Mouse (Mus musculus) macrophage (primary cell): ENCODE results near the gene 2410004B18Rik. TPM values are rescaled to one million over a fixed set of nuclear protein-coding genes. Genes with fewer than 3 reads are reported as not detected.

ENCODE experiments used
- H3K27ac ChIP-seq: fragments of 350-480 bp; formaldehyde crosslinking; 2 replicates; pipeline ENCODE4 v1.9.0; 2021
- H3K36me3 ChIP-seq: fragments of 350-480 bp; formaldehyde crosslinking; 2 replicates; pipeline ENCODE4 v1.9.0; 2021; ENCODE audit errors: inconsistent target
- H3K4me3 ChIP-seq: fragments of 350-480 bp; formaldehyde crosslinking; 2 replicates; pipeline ENCODE4 v1.9.0; 2021; ENCODE audit errors: inconsistent target
- H3K79me2 ChIP-seq: fragments of 350-480 bp; formaldehyde crosslinking; 2 replicates; pipeline ENCODE4 v1.9.0; 2021; ENCODE audit errors: inconsistent target
- WGBS: methylation state at CpG from one replicate; pipeline ENCODE4 v1.1.7; 2026; ENCODE audit warnings: inconsistent platforms; ENCODE audit not compliant: missing documents; 5-methylcytosine and 5-hydroxymethylcytosine counted together
- polyA plus RNA-seq: library from polyadenylated mRNA; stranded (reverse); fragments of 250-400 nt; gene quantifications from 3 replicates; pipeline ENCODE4 v1.2.4, GENCODE M21; 2018; ENCODE audit warnings: inconsistent platforms

2410004B18Rik gene
- polyA plus RNA-seq, 1 experiment from 2014 or later: 19.9 TPM

DNA sequence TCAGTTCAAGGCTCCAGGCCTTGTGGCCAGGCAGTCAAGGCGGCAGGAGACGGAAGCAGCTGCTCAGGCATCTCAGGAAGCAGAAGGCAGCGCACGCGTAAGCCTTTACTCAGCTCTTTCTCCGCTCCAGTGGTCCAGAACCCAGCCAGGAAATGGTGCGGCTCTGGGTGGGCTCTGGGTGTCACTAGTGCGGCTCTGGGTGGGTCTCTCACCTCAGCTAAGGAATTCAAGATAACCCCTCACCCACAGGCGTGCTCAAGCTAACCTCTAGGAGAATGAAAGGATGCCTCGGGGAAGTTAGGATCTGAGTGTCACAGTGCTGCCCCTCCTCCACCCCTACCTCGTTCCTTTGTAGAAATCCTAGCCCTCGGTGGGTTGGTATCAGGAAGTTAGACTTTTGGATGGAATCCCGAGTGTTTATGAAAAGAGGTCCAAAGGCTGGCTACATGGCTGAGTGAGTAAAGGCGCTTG lies 31.3 kb downstream of the 2410004B18Rik start:
- Histone ChIP-seq H3K4me3 (no peak overlapping the region), H3K36me3 (no peaks in the 10 kb centered on the region), H3K27ac (no peak overlapping the region), H3K79me2 (no peaks in the 10 kb centered on the region)
- 26% methylated on average over 14 of the region's 14 CpGs for WGBS

DNA sequence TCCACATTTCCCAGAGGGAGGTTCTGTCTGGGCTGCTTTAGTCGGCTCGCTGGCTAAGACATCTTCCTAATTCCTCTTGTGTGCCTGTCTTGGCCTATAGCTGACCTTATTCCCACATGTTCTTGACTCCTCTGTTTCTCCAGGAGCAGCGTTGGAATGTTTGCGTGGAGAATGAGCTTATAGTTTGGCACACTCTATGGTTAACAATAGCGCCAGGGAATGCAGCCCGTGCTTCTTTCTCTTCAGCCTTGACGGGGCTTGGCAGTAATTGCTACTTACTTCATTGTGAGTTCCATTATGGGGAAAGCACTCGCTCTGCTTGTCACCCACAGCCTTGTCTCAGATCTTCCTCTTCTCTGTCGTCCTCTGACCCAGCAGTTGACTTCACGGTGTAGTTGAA lies 33.7 kb downstream of the 2410004B18Rik start:
- Histone ChIP-seq H3K4me3 (no peak overlapping the region), H3K79me2 (no peaks in the 10 kb centered on the region), H3K27ac (no peak overlapping the region), H3K36me3 (no peaks in the 10 kb centered on the region)
- WGBS: 89% methylated on average over 10 of the region's 10 CpGs

DNA sequence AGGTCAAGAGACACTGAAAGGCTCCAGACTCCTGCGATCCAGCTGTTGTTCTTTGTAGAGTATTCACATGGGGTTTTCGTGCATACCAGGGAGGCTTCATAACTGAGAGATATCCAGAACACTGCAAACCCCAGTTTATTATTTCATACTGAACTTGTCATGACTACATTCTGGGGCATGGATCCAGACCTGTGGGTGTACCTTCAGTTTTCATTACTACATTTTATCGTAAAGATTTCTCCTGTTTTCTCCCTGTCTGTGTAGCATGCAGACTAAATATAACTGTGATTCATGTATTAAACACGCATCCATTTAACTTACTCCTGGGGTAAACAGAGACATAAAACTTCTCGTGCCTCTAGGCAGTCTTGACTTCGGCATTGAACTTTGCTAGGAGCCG lies 37.2 kb downstream of the 2410004B18Rik start:
- H3K79me2 ChIP-seq: no peaks in the 10 kb centered on the region
- no peaks in the 10 kb centered on the region for H3K36me3 ChIP-seq
- H3K27ac ChIP-seq: no peak overlapping the region
- H3K4me3 ChIP-seq: no peak overlapping the region
- WGBS: 93% methylated on average over 7 of the region's 7 CpGs

GRCm38 (mm10) chr3:145985333-145985925 lies 47.6 kb downstream of the 2410004B18Rik start:
- Histone ChIP-seq H3K27ac (no peak overlapping the region), H3K4me3 (no peak overlapping the region), H3K79me2 (no peaks in the 10 kb centered on the region), H3K36me3 (no peaks in the 10 kb centered on the region)
- 31% methylated on average over 7 of the region's 7 CpGs for WGBS

DNA sequence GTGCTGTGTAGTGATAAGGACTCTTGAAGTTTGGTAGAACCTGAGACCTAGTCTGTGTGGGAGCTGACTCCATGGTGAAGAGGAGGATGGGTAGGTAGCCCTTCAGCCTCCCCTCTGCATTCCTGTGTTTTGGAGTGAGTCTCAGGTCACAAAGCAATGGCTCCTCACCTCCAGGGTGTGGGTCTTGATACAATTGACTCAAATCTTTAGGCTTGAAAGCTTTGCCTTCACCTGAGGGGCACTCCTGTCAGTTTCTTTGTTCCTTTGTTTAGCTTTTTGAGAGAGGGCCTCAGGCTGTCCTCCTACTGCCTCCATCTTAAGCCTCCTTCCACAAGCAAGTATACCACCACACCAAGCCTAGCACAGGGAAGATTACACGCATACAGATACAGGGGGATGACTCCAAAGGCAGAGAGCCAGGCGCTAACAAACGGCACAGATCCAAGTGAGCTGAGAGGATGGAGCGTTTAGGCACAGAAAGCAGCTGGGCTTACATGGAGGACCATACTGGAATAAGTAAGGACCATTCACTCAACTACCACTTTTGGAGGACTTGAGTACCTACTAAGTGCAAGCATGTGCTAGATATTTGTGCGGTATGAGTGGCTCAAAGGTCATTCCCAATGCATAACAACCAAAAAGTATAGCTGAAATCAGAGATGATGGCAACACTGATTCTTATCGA lies 48.6 kb downstream of the 2410004B18Rik start:
- whole genome bisulfite sequencing: 90% methylated on average over 6 of the region's 6 CpGs
- Histone ChIP-seq H3K79me2 (no peaks in the 10 kb centered on the region), H3K27ac (no peak overlapping the region), H3K4me3 (no peak overlapping the region), H3K36me3 (no peaks in the 10 kb centered on the region)

DNA sequence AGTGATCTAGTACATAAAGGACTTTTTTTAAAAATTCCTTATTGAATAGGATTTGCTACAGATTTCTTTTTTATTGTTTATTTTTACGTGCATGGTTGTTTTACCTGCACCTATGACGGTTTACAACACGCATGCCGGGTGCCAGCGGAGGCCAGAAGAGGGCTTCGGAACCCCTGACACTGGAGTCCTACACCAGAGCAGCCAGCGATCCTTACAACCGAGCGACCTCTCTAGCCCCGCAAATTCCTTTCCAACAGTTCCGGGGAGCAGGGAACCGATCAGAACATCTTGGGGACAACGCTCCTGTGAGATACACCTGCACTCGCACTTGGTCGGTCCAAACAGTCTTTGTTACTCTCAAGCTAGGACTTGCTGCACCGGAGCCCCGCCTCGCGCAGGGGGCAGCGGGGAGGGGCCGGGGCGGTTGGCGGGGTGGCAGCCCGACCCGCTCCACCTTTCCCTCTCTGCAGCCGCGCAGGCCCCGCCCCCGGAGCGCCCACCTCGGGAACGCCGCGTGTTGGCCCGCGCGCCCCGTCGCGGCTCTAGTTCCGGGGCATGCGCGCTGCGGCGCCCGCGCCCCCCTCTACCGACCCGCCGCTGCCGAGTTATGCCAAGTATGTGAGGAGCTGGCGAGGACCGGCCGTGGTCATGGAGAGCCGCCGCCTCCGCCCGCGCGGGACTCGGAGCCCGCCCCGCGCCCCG lies 49.6 kb downstream of the 2410004B18Rik start, which contains the start of gene Syde2:
Gene Syde2 (plus strand): TSS at position 603 of the 702 bp plus-strand sequence.
- no peak within 1 kb of the TSS for H3K27ac ChIP-seq
- WGBS: 2% methylated on average over 65 of the region's 65 CpGs

GRCm38 (mm10) chr3:145987970-145988683 lies 50.3 kb downstream of the 2410004B18Rik start:
- Histone ChIP-seq H3K4me3 (no peak overlapping the region), H3K79me2 (no peaks in the 10 kb centered on the region), H3K36me3 (no peaks in the 10 kb centered on the region), H3K27ac (no peak overlapping the region)
- 3% methylated on average over 96 of the region's 101 CpGs for WGBS

More for the DNA sequence above, 49.6 kb downstream of the 2410004B18Rik start, which contains the start of gene Syde2:
- H3K36me3 ChIP-seq: no peaks in the 10 kb centered on the region
- no peak within 1 kb of the TSS for H3K4me3 ChIP-seq
- H3K79me2 ChIP-seq: no peaks in the 10 kb centered on the region

- Histone ChIP-seq H3K4me3 (no peak overlapping the region), H3K27ac (no peak overlapping the region), H3K36me3 (no peaks in the 10 kb centered on the region), H3K79me2 (no peaks in the 10 kb centered on the region)
- WGBS: 5% methylated on average over 45 of the region's 45 CpGs
Observed at GRCm38 (mm10) chr3:145988684-145989575, 51.1 kb downstream of the 2410004B18Rik start.

DNA sequence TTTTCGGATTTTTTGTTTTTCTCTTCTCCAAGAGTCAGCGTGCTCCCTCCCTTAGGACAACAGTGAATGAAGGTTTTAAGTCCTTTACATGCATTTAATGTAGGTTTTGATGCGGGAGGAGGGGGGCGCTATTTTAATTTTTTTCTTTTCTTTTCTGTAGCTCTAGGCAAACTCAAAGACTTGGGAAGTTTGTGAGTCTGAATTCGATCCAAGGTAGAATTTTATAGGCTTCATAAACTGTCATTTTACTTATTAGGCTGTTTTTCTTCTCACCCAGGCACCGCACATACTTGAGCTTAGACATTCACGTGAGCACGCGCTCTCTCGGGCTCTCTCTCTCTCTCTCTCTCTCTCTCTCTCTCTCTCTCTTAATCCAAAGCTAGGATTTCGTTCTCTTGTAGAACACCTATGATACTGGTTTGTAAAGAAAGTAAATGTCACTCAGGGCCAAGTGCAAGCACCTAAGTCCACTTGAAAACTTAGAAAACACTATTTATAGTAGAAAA lies 51.8 kb downstream of the 2410004B18Rik start:
- H3K79me2 ChIP-seq: no peaks in the 10 kb centered on the region
- no peaks in the 10 kb centered on the region for H3K36me3 ChIP-seq
- no peak overlapping the region for H3K27ac ChIP-seq
- H3K4me3 ChIP-seq: no peak overlapping the region
- 53% methylated on average over 11 of the region's 11 CpGs for WGBS

DNA sequence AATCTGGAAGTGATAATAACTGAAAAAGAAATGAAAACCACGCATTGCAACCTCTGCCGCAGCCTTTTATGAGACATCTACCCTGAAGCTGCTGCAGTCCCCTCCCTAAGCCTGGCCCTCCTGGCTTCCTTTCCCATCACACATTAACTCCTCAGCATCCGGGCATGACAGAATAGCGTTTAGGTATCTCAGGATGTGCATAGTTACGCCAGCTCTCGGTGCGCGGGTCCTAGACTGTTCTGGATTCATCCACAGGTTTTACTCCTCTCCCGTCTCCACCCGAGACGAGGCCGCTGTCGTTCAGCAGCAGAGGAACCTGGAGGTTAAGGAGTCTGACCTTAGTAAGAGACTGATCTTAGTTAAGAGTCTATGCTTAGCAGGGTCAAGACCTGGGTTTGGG lies 53.3 kb downstream of the 2410004B18Rik start:
- Histone ChIP-seq H3K79me2 (no peaks in the 10 kb centered on the region), H3K36me3 (no peaks in the 10 kb centered on the region), H3K27ac (no peak overlapping the region), H3K4me3 (no peak overlapping the region)
- WGBS: 94% methylated on average over 13 of the region's 13 CpGs

GRCm38 (mm10) chr3:145991976-145992730 lies 54.3 kb downstream of the 2410004B18Rik start:
- Histone ChIP-seq H3K27ac (no peak overlapping the region), H3K79me2 (no peaks in the 10 kb centered on the region), H3K36me3 (no peaks in the 10 kb centered on the region), H3K4me3 (no peak overlapping the region)
- 97% methylated on average over 10 of the region's 10 CpGs for WGBS

GRCm38 (mm10) chr3:145992796-145993195 lies 55.0 kb downstream of the 2410004B18Rik start:
- no peaks in the 10 kb centered on the region for H3K79me2 ChIP-seq
- WGBS: 96% methylated on average over 10 of the region's 10 CpGs
- H3K4me3 ChIP-seq: no peak overlapping the region
- no peaks in the 10 kb centered on the region for H3K36me3 ChIP-seq
- H3K27ac ChIP-seq: no peak overlapping the region
